Mouse (Mus musculus): ENCODE data around the gene Dnajc7.

DNA sequence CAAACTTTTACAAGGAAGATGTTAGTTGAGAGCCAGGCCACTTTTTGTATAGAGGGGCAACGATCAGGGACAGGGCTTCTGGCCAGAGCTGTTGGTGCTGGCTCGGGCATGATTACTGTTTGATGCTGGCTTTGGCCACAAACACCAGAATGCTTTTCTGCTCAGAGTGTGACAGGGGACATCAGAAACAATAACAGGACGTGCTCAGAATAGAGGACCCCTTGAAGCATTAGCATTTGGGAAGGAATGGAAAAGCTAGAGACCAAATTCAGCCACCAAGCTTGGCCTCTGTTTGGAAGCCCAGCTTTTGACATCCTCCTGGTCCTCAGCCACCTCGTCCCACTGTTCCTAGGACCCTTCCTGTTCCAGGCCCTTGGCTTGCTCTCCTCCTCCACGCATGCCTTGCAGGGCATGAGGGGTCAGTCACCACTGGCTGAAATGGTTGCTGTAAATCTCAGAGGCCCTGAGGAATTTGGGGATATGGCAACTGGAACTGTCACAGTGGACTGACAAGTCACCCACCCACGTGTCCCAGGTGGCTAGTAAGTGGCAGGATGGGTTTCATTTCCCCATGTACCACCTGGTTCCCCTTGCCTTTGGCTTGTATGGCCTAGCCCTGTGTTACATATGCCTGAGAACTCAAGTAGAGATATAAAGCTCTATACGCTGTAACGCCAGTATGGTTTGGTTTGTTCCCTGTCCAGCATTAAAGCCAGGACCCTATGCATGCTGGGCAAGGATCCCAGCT, 41.9 kb downstream of the Dnajc7 start:
- no peak for TF ChIP-seq POLR2A (IDR thresholded peaks at IDR 0.05; ENCODE audit: borderline replicate concordance, insufficient read depth, low read length)
- TF ChIP-seq CTCF (IDR thresholded peaks at IDR 0.05; ENCODE audit: borderline replicate concordance, insufficient read depth, low read depth, low read length), result no peak

All from cerebellum, adult 2 months (tissue).